Mouse (Mus musculus) E14TG2a.4 (cell line): Measurements from ENCODE around the gene Rbms1.

ENCODE experiments used
- CTCF ChIP-seq: conservative IDR thresholded peaks from 2 replicates; pipeline ENCODE4 v1.5.1; 2014; ENCODE audit warnings: low read length
- NANOG ChIP-seq: IDR thresholded peaks from 2 replicates; pipeline ENCODE4 v1.6.1; 2014; ENCODE audit warnings: borderline replicate concordance, low read length, mixed read lengths
- POU5F1 ChIP-seq: IDR thresholded peaks from 2 replicates; pipeline ENCODE4 v1.6.1; 2014; ENCODE audit warnings: low read length, borderline replicate concordance

DNA sequence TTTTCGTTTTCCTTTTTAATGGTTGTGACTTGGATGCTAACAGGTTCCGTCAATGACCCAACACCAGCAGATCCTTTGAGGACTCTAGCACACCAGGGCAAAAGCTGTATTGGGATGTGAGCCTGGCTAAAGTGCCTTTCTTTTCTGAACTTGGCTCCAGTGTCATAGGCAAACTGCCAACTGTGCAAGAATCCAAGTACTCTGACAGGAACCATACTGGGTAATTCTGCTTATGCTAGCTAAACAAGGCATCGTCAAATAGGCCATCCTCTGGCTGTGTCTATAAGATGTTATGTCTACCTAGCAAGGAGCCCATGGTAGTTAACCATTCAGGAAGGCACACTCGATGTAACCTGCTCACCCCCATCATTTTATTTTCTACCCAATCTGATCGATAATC lies 189.4 kb downstream of the Rbms1 start:
- TF ChIP-seq CTCF: no peak
- no peak for TF ChIP-seq NANOG
- TF ChIP-seq POU5F1: no peak
